Comparison of ENCODE assay signal across 10 mouse cellular contexts in the genomic region with DNA sequence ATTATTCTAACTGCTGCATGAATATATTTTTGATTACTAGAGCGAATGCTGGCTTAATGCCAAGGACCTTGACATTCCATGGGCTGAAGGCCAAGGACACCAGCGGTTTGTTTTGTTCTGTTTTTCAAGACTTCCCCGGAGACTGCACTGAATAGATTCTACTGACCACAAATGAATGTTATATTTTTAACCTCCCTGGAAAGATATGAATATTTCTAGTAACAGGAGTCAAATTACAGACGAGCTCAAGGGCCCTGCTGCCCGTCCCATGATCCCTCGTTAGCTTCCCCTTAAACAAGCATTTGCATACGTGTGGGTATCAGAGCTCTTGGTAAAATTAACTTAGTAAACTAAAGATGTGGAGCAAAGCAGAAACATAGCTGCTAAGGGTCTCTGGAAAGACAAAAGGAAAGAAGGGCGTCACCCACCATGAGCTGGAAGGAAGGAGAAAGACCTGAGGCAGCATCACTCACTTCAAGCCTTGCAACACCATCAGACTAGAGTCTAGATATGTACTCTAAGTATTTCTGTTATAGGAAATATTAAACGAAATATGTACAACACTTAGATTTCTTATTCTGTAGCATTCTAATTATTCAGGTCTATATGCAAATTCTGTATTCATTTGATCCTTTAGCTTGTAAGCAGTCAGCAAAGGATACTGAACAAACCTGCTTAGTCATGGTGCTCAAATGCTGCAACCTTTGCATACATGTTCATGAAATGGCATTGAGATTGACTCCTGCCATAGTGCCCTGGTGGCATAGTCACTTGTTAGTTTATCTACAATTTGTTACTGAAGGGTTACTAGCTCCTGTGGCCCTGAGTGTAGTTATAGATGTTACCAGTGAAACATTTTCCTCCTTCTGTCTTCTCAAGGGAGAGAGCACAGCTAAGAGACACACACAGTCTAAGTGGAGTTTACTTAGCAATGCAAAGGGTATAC. TPM values are rescaled to one million over a fixed set of nuclear protein-coding genes. Genes with fewer than 3 reads are reported as not detected.
A peak's percentile ranks its signal among the peaks of the same experiment; 100 is the strongest.
DNase-seq lines count a peak whose midpoint lies in the region; ATAC-seq and TF ChIP-seq lines count a peak whose summit lies in the region.
"Had no signal": no experiment of that assay in that cellular context is flagged by ENCODE, and none has a peak within 500 bp of the region (broad histone marks: within the 10 kb centered on the region; RNA-seq: fewer than 3 reads in every experiment).

No protein-coding gene starts in this region.

- no peak for TF ChIP-seq CTCF in liver, postnatal 0 days (IDR thresholded peaks at IDR 0.05; ENCODE audit: low read depth)
- TF ChIP-seq CTCF in bone marrow macrophage, adult 2 months (IDR thresholded peaks at IDR 0.05; ENCODE audit: low read depth, low read length) = no peak

- peak; percentile 47 for ATAC-seq in liver, postnatal 0 days
- no peak for ATAC-seq in liver, embryonic 11.5 days (replicated peaks; ENCODE audit: low FRiP score)
- ATAC-seq in heart, embryonic 16.5 days (replicated peaks; ENCODE audit: extremely low read depth, insufficient read depth, low FRiP score) = peak; percentile 87
- ATAC-seq in megakaryocyte progenitor cell, adult 5-6 weeks (replicated peaks; ENCODE audit: poor library complexity) = peak; percentile 76
- ATAC-seq: activated CD4-positive, CD25-positive, alpha-beta regulatory T cell, adult 4 months had no signal

- H3K36me3 ChIP-seq in liver, postnatal 0 days (replicated peaks; ENCODE audit: insufficient read depth, low read length) = no peaks in the 10 kb centered on the region
- H3K36me3 ChIP-seq in liver, embryonic 11.5 days (ENCODE audit: control insufficient read depth, insufficient read depth, low read length) = no peaks in the 10 kb centered on the region
- no peaks in the 10 kb centered on the region for H3K36me3 ChIP-seq in heart, embryonic 16.5 days (ENCODE audit: control insufficient read depth, insufficient read depth)
- H3K36me3 ChIP-seq: stomach, embryonic 15.5 days had no signal

- H3K27me3 ChIP-seq in liver, postnatal 0 days (ENCODE audit: insufficient read depth, low read length) = no peaks in the 10 kb centered on the region
- H3K27me3 ChIP-seq in liver, embryonic 11.5 days (replicated peaks; ENCODE audit: control insufficient read depth, insufficient read depth, low read length) = no peaks in the 10 kb centered on the region
- no peaks in the 10 kb centered on the region for H3K27me3 ChIP-seq in heart, embryonic 16.5 days (ENCODE audit: control insufficient read depth, insufficient read depth, low read length)
- H3K27me3 ChIP-seq: stomach, embryonic 15.5 days had no signal

- no peak overlapping the region for H3K4me3 ChIP-seq in liver, postnatal 0 days (ENCODE audit: low read depth, low read length)
- no peak overlapping the region for H3K4me3 ChIP-seq in liver, embryonic 11.5 days (ENCODE audit: low read depth, low read length)
- no peak overlapping the region for H3K4me3 ChIP-seq in bone marrow macrophage, adult 2 months (ENCODE audit: insufficient read depth, low read length)
- H3K4me3 ChIP-seq in heart, embryonic 16.5 days (ENCODE audit: low read length) = no peak overlapping the region
- H3K4me3 ChIP-seq: erythroblast, embryonic 14.5 days; stomach, embryonic 15.5 days had no signal

- DNase-seq in liver, postnatal 0 days = peak; percentile 27
- no peak for DNase-seq in liver, embryonic 11.5 days (ENCODE audit: low spot score)
- DNase-seq in layer of hippocampus, adult 9-11 months = no peak
- no peak for DNase-seq in frontal cortex, postnatal 36 days (ENCODE audit: low spot score in 2 of 2)

- H3K9me3 ChIP-seq in liver, postnatal 0 days (ENCODE audit: low read length) = no peaks in the 10 kb centered on the region
- H3K9me3 ChIP-seq in liver, embryonic 11.5 days (ENCODE audit: control insufficient read depth, low read length) = no peaks in the 10 kb centered on the region; the same call in none of the 2 replicates
- peaks cover 11% of the 10 kb centered on the region for H3K9me3 ChIP-seq in heart, embryonic 16.5 days (replicated peaks; ENCODE audit: control insufficient read depth, low read length)

- H3K4me2 ChIP-seq in liver, postnatal 0 days (ENCODE audit: low read depth, low read length) = no peak overlapping the region
- no peak overlapping the region for H3K4me2 ChIP-seq in liver, embryonic 11.5 days
- H3K4me2 ChIP-seq in heart, embryonic 16.5 days (ENCODE audit: low read depth, low read length) = peak overlapping the region; percentile 16; the same call in 1 of the 2 replicates
- H3K4me2 ChIP-seq: stomach, embryonic 15.5 days had no signal

- TF ChIP-seq POLR2A in bone marrow macrophage, adult 2 months (IDR thresholded peaks at IDR 0.05; ENCODE audit: borderline replicate concordance, low read depth, low read length) = no peak

- 0 out of 2 replicates have a peak, but pooled peaks cover 7% of the 10 kb centered on the region for H3K4me1 ChIP-seq in liver, postnatal 0 days (ENCODE audit: insufficient read depth)
- no peaks in the 10 kb centered on the region for H3K4me1 ChIP-seq in liver, embryonic 11.5 days (replicated peaks; ENCODE audit: control insufficient read depth, insufficient read depth, low read length)
- H3K4me1 ChIP-seq in bone marrow macrophage, adult 2 months (ENCODE audit: control insufficient read depth, insufficient read depth, low read length) = peaks cover 4% of the 10 kb centered on the region
- peaks cover 13% of the 10 kb centered on the region for H3K4me1 ChIP-seq in heart, embryonic 16.5 days (ENCODE audit: control insufficient read depth, insufficient read depth, low read length)

- H3K9ac ChIP-seq in liver, postnatal 0 days (replicated peaks) = no peak overlapping the region
- no peak overlapping the region for H3K9ac ChIP-seq in liver, embryonic 11.5 days (ENCODE audit: low read depth, low read length)
- H3K9ac ChIP-seq in heart, embryonic 16.5 days (ENCODE audit: low read length) = no peak overlapping the region
- H3K9ac ChIP-seq: stomach, embryonic 15.5 days had no signal

- 54% methylated on average over 9 of the region's 9 CpGs for WGBS in liver, postnatal 0 days (ENCODE audit: insufficient replicate concordance)
- 69% methylated on average over 9 of the region's 9 CpGs for WGBS in liver, embryonic 11.5 days
- 17% methylated on average over 9 of the region's 9 CpGs for WGBS in heart, embryonic 16.5 days

- H3K27ac ChIP-seq in liver, postnatal 0 days (ENCODE audit: low read depth) = no peak overlapping the region
- H3K27ac ChIP-seq in liver, embryonic 11.5 days (ENCODE audit: low read depth, low read length) = no peak overlapping the region
- H3K27ac ChIP-seq in bone marrow macrophage, adult 2 months (ENCODE audit: insufficient read depth, low read depth, low read length) = peak overlapping the region; percentile 9; the same call in 1 of the 2 replicates
- peak overlapping the region; percentile 84 for H3K27ac ChIP-seq in heart, embryonic 16.5 days (ENCODE audit: low read length)
- H3K27ac ChIP-seq: stomach, embryonic 15.5 days had no signal

- peak; percentile 54 for TF ChIP-seq EP300 in liver, postnatal 0 days (IDR thresholded peaks at IDR 0.05; ENCODE audit: low read depth)

RNA-seq across cellular contexts. Expression of gene Fam126a, which starts 23.0 kb away (rescaled TPM):
- 33.4 and 34.5 TPM in 2 replicates for polyA plus RNA-seq in liver, postnatal 0 days (2015; fragmentation: Nextera tagmentation; extraction: Ambion mirVana)
- polyA plus RNA-seq in liver, embryonic 11.5 days (2014; fragmentation: Nextera tagmentation; extraction: Ambion mirVana) = 39.6 and 48.3 TPM in 2 replicates
- 24.2 and 24.3 TPM in 2 replicates for polyA plus RNA-seq in bone marrow macrophage, adult 2 months (2012; ENCODE audit: insufficient read depth, insufficient read length, missing spikeins)
- 34.1 and 35.0 TPM in 2 replicates for polyA plus RNA-seq in heart, embryonic 16.5 days (2015; fragmentation: Nextera tagmentation; extraction: Ambion mirVana)
- total RNA-seq in megakaryocyte progenitor cell, adult 5-6 weeks (2015) = 14.0 and 16.8 TPM in 2 replicates
- total RNA-seq in megakaryocyte progenitor cell, adult 5-6 weeks (2017) = 12.3 and 19.0 TPM in 2 replicates

RNA-seq across cellular contexts. Expression of gene Klhl7, which starts 46.9 kb away (rescaled TPM):
- polyA plus RNA-seq in liver, postnatal 0 days (2015; fragmentation: Nextera tagmentation; extraction: Ambion mirVana) = 11.6 and 12.3 TPM in 2 replicates
- polyA plus RNA-seq in liver, embryonic 11.5 days (2014; fragmentation: Nextera tagmentation; extraction: Ambion mirVana) = 29.1 and 31.6 TPM in 2 replicates
- polyA plus RNA-seq in bone marrow macrophage, adult 2 months (2012; ENCODE audit: insufficient read depth, insufficient read length, missing spikeins) = 14.6 and 15.5 TPM in 2 replicates
- polyA plus RNA-seq in heart, embryonic 16.5 days (2015; fragmentation: Nextera tagmentation; extraction: Ambion mirVana) = 43.8 and 49.2 TPM in 2 replicates
- 22.2 and 23.3 TPM in 2 replicates for total RNA-seq in megakaryocyte progenitor cell, adult 5-6 weeks (2015)
- total RNA-seq in megakaryocyte progenitor cell, adult 5-6 weeks (2017) = 17.0 and 18.4 TPM in 2 replicates

Comparison
In these comparisons a context has a peak if more than half of its experiments do, and no peak if none do; other contexts are left out.
1. H3K27ac ChIP-seq: peak in bone marrow macrophage, adult 2 months (single experiment) and heart, embryonic 16.5 days (single experiment); none in liver, postnatal 0 days (single experiment) and liver, embryonic 11.5 days (single experiment).